27 mouse cellular contexts compared by ENCODE assay signal in the genomic region with DNA sequence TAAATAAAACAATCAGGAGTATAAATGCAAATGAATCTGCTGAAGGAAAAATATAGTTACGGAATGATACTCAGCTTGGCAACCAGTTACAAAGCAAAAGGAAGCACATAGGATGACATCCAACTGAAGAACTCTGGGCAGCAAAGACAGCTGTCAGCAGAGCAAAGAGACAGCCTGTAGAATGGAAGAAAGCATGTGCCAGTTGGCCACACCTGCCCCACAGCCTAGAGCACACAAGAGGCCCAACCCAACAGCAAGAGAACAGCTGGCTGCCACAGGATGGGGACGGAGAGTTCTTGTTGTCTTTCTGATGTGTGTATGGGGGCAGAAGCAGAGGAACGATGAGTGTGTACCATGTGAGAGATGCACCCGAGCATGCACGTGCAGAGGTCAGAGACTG. TPM values are rescaled to one million over a fixed set of nuclear protein-coding genes. Genes with fewer than 3 reads are reported as not detected.
DNase-seq lines count a peak whose midpoint lies in the region; ATAC-seq and TF ChIP-seq lines count a peak whose summit lies in the region.
"Had no signal": no experiment of that assay in that cellular context is flagged by ENCODE, and none has a peak within 500 bp of the region (broad histone marks: within the 10 kb centered on the region; RNA-seq: fewer than 3 reads in every experiment).

No protein-coding gene starts in this region.

- 0 out of 2 replicates have a peak, but pooled peaks have one; percentile 33 for ATAC-seq in stomach, embryonic 14.5 days (ENCODE audit: insufficient number of reproducible peaks, insufficient read depth, low FRiP score, low read depth)
- no peak for ATAC-seq in stomach, postnatal 0 days (ENCODE audit: low FRiP score, low TSS enrichment)
- ATAC-seq in CD4-positive, CD25-positive, alpha-beta regulatory T cell, adult 4 months, result no peak
- ATAC-seq: activated CD4-positive, CD25-positive, alpha-beta regulatory T cell, adult 4 months; forebrain, embryonic 14.5 days; lung, postnatal 0 days had no signal

- no peak for TF ChIP-seq CTCF in stomach, postnatal 0 days (IDR thresholded peaks at IDR 0.05; ENCODE audit: low read depth)

- H3K27me3 ChIP-seq in stomach, embryonic 14.5 days (ENCODE audit: control insufficient read depth, insufficient read depth, low read length), result no peaks in the 10 kb centered on the region
- no peaks in the 10 kb centered on the region for H3K27me3 ChIP-seq in stomach, postnatal 0 days (ENCODE audit: control insufficient read depth, insufficient read depth, low read length)
- H3K27me3 ChIP-seq: embryonic facial prominence, embryonic 15.5 days; heart, embryonic 15.5 days; limb, embryonic 15.5 days; neural tube, embryonic 12.5 days had no signal

- H3K9ac ChIP-seq in stomach, embryonic 14.5 days (replicated peaks; ENCODE audit: low read depth, low read length), result no peak overlapping the region
- H3K9ac ChIP-seq in stomach, postnatal 0 days (ENCODE audit: low read length), result no peak overlapping the region
- H3K9ac ChIP-seq: embryonic facial prominence, embryonic 15.5 days; heart, embryonic 15.5 days; hindbrain, embryonic 14.5 days; limb, embryonic 15.5 days; neural tube, embryonic 12.5 days had no signal

- no peaks in the 10 kb centered on the region; the same call in 1 of the 2 replicates for H3K36me3 ChIP-seq in stomach, embryonic 14.5 days (ENCODE audit: control insufficient read depth, insufficient read depth, low read length)
- no peaks in the 10 kb centered on the region; the same call in 1 of the 2 replicates for H3K36me3 ChIP-seq in stomach, postnatal 0 days (ENCODE audit: control insufficient read depth, insufficient read depth, low read length)

- no peak overlapping the region for H3K4me2 ChIP-seq in stomach, embryonic 14.5 days (replicated peaks; ENCODE audit: low read depth, low read length)
- no peak overlapping the region for H3K4me2 ChIP-seq in stomach, postnatal 0 days (replicated peaks; ENCODE audit: low read depth)
- H3K4me2 ChIP-seq: embryonic facial prominence, embryonic 15.5 days; heart, embryonic 15.5 days; hindbrain, embryonic 14.5 days; limb, embryonic 15.5 days; midbrain, embryonic 11.5 days; neural tube, embryonic 12.5 days had no signal

- H3K9me3 ChIP-seq in stomach, embryonic 14.5 days (ENCODE audit: control insufficient read depth, low read depth, low read length), result no peaks in the 10 kb centered on the region
- H3K9me3 ChIP-seq in stomach, postnatal 0 days (ENCODE audit: control insufficient read depth, low read length), result no peaks in the 10 kb centered on the region
- H3K9me3 ChIP-seq: embryonic facial prominence, embryonic 15.5 days; heart, embryonic 15.5 days; limb, embryonic 15.5 days; neural tube, embryonic 12.5 days had no signal

- TF ChIP-seq EP300 in stomach, postnatal 0 days (optimal IDR thresholded peaks at IDR 0.05), result no peak

- no peak overlapping the region for H3K4me3 ChIP-seq in stomach, embryonic 14.5 days (ENCODE audit: low read depth, low read length)
- no peak overlapping the region for H3K4me3 ChIP-seq in stomach, postnatal 0 days (ENCODE audit: low read depth, low read length)
- H3K4me3 ChIP-seq: embryonic facial prominence, embryonic 15.5 days; heart, embryonic 15.5 days; limb, embryonic 15.5 days; neural tube, embryonic 12.5 days had no signal

- H3K4me1 ChIP-seq in stomach, embryonic 14.5 days (ENCODE audit: control insufficient read depth, insufficient read depth, low read length), result peaks cover 7% of the 10 kb centered on the region; the same call in 1 of the 2 replicates
- H3K4me1 ChIP-seq in stomach, postnatal 0 days (replicated peaks; ENCODE audit: control insufficient read depth, insufficient read depth), result 0 out of 2 replicates have a peak, but pooled peaks cover 2% of the 10 kb centered on the region

- no peak overlapping the region for H3K27ac ChIP-seq in stomach, embryonic 14.5 days (ENCODE audit: low read length)
- no peak overlapping the region for H3K27ac ChIP-seq in stomach, postnatal 0 days (replicated peaks)
- H3K27ac ChIP-seq: embryonic facial prominence, embryonic 15.5 days; heart, embryonic 15.5 days; hindbrain, embryonic 14.5 days; kidney, postnatal 0 days; limb, embryonic 15.5 days; macrophage; neural tube, embryonic 12.5 days had no signal

- DNase-seq in layer of hippocampus, adult 9-11 months, result peak; percentile 22
- DNase-seq in layer of hippocampus, postnatal 36 days, result no peak
- no peak for DNase-seq in stomach, postnatal 0 days (ENCODE audit: low spot score)
- DNase-seq in thymus, postnatal 10 days (ENCODE audit: low spot score in 2 of 2), result peak; percentile 49 to 52
- DNase-seq in right cerebral cortex, postnatal 36 days (ENCODE audit: low spot score in 2 of 2), result no peak
- DNase-seq: adrenal gland, adult 8-10 months; cerebellum, adult 8-10 months; cerebellum, postnatal 36 days; embryo, embryonic 11 days; gastrocnemius, postnatal 25 days; heart, postnatal 4 days; kidney, adult 2 months; retina, postnatal 1 day; right cerebral cortex, postnatal 25 days had no signal

- WGBS in stomach, embryonic 14.5 days, result 90% methylated on average over 5 of the region's 5 CpGs
- 89% methylated on average over 5 of the region's 5 CpGs for WGBS in stomach, postnatal 0 days

RNA-seq across cellular contexts. Expression of gene Auh, which starts 29.8 kb away (rescaled TPM):
- total RNA-seq in layer of hippocampus, postnatal 36 days (2021), result 100 to 1,000 TPM; 107 to 115 TPM
- 30.5 and 36.3 TPM in 2 replicates for polyA plus RNA-seq in stomach, embryonic 14.5 days (2014; fragmentation: Nextera tagmentation; extraction: Ambion mirVana)
- polyA plus RNA-seq in stomach, postnatal 0 days (2015; fragmentation: Nextera tagmentation; extraction: Ambion mirVana), result 41.4 and 47.8 TPM in 2 replicates
- polyA plus RNA-seq in CD4-positive, CD25-positive, alpha-beta regulatory T cell, adult 4 months (2017; shearing (Covaris generic)), result 10 to 100 TPM; 32.7 to 47.4 TPM

Comparison
In these comparisons a context has a peak if more than half of its experiments do, and no peak if none do; other contexts are left out.
1. DNase-seq: peak in layer of hippocampus, adult 9-11 months (single experiment) and thymus, postnatal 10 days (2 of 2); none in layer of hippocampus, postnatal 36 days (0 of 2), stomach, postnatal 0 days (single experiment) and right cerebral cortex, postnatal 36 days (0 of 2).